Mouse (Mus musculus): ENCODE measurements around the gene Mus81. TPM values are rescaled to one million over a fixed set of nuclear protein-coding genes. Genes with fewer than 3 reads are reported as not detected.

Gene Mus81
- total RNA-seq, 4 experiments from 2014 or later, result 29.7 to 36.3 (median 35.4) TPM

DNA sequence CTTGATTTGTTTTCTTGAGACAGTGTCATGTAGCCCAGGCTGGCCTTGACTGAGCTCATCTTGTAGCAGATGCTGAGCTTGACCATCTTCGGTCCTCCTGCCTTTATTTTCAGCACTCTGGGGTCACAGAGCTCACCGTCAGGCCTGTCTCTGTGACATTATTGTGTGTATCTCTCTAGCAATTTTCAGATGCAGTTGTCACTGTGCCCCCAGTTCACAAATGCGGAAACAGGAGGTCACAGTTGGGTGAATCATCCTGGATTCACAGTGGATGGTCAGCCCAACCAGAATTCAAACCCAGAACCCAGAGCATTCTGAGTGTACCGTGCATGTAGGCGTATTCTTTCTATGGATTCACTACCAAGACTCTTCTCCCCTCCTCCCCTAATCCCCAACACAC is 42.5 kb downstream of the Mus81 start:
- DNase-seq (ENCODE audit: low spot score in 2 of 2), result no peak

DNA sequence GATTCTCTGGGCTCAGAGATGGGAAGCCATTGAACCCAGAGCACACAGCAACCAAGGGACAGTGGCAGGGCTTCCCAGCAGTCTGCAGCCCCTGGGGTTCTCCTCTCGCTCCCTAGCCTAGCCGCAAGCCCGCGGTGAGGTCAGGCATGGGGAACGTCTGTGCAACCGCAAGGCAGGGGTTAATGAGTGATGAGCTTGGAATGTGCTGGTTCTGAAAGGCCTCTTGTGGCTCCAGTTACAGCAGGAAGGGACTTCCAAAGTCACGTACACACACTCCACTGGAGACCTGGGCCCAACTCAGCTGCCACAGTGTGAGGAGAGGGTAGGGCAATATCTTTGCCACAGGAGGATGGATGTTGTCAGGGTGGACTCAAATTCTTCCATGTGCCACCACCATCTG is 43.2 kb downstream of the Mus81 start:
- no peak for DNase-seq (ENCODE audit: low spot score in 2 of 2)

DNA sequence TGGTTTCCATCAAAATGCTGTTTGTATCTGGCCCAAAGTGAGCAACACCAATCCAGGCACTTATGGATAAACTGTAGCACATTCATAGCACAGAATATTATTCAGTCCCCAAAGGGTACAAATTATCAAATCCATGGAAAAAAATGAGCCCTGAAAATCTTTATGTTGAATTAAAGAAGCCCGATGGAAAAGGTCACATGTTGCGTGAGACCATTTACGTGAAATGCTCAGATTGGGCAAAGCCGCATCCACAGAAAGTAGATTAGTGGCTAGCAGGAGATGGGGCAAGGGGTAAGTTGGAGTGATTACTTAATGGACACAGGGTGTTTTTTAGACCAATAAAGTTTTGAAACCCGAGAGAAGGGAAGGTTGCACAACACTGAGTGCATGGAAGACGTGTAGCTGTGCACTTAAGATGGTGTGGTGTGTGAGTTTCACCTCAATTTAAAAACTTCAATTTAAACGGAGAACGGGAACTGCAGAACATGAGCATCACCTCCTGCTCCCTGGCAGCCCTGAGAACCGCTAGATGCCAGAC is 43.8 kb downstream of the Mus81 start:
- DNase-seq (ENCODE audit: low spot score in 2 of 2), result no peak

DNA sequence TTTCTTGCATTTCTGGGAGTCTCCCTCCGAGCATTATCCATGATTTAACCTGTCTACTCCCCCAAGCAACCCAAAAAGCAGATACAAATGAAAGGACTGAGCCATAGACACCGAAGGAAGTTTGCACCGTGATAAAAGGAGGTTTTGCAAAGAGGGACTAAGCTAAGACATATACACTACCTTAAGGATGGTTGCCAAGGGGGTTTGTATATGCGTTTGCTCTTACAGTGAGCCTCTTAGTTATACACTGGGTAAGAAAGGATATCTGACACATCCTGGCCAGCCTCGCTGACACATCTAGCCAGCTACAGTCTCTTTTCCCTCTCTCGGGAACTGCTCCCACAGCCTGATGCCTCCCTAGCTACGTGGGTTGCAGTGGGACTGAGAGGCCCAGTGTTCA is 54.3 kb downstream of the Mus81 start:
- no peak for DNase-seq (ENCODE audit: low spot score in 2 of 2)

DNA sequence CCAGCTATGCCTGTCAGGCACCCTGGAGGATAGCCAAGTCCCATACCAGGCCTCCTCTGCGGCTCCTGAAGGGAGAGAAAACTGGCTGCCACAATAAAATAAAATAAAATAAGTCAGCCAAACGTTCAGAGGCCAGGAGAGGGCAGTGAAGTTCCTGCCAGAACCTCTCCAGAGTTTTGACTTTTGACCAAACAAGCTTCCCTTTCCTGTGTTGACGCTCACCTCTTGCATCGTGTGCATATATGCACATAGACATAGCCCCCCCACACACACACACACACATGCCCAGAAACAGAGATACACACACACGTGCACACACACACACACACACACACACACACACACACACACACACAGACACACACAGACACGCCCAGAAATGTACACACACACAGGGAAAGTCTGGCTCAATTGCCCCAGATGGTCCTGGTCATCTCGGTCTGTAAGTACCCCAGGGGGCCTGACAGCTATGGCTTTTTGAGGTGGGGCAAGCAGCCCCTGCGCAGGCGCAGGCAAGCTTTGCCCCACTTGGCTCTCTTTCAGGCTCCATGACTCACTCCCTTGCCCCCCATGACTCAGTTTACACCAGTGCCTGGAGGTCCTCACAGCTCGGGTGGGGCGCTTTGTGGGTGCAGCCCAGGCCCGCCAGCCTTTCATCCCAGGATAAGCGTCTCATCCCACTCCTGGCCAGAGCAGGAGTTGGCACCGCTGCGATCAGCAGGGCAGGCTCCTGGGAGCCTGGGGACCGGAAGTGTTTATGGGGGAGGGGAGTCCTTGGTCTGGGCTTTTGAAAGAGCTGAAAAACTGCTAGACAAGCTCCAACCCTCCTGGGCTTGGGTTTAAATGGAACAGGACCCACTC is 55.0 kb downstream of the Mus81 start:
- no peak for DNase-seq (ENCODE audit: low spot score in 2 of 2)

Other genes with a start within 250 kb of the Mus81 start
- 10 to 100 TPM; 63.3 to 64.7 (median 64.5) TPM for gene Pacs1, start 215.3 kb downstream of the Mus81 start, total RNA-seq (2022)
- 100 to 1,000 TPM; 201 to 220 (median 207) TPM for gene Sf3b2, start 192.9 kb downstream of the Mus81 start, total RNA-seq (2022)
- 10 to 100 TPM; 55.7 to 57.0 (median 56.3) TPM for gene Gal3st3, start 190.1 kb downstream of the Mus81 start, total RNA-seq (2022)
- gene Catsper1, start 152.7 kb downstream of the Mus81 start, total RNA-seq (2022), result not detected
- 10 to 100 TPM; 21.5 to 39.4 (median 34.1) TPM for gene Cst6, start 138.8 kb downstream of the Mus81 start, total RNA-seq (2022)
- gene Eif1ad, start 121.7 kb downstream of the Mus81 start, total RNA-seq (2022), result 10 to 100 TPM; 22.1 to 29.0 (median 23.8) TPM
- gene Banf1, start 121.2 kb downstream of the Mus81 start, total RNA-seq (2022), result 10 to 100 TPM; 66.5 to 85.5 (median 77.9) TPM
- 100 to 1,000 TPM in 2 of 4 experiments, 10 to 100 TPM in 2; 85.6 to 109 (median 94.2) TPM for gene Sart1, start 99.7 kb downstream of the Mus81 start, total RNA-seq (2022)
- gene Tsga10ip, start 85.9 kb downstream of the Mus81 start, total RNA-seq (2022), result not detected
- 100 to 1,000 TPM; 253 to 272 (median 266) TPM for gene Drap1, start 63.4 kb downstream of the Mus81 start, total RNA-seq (2022)
- 10 to 100 TPM; 70.4 to 79.1 (median 75.0) TPM for gene AI837181, start 63.3 kb downstream of the Mus81 start, total RNA-seq (2022)
- not detected for gene Fosl1, start 40.9 kb downstream of the Mus81 start, total RNA-seq (2022)
- gene Ccdc85b, start 30.5 kb downstream of the Mus81 start, total RNA-seq (2022), result 10 to 100 TPM; 26.2 to 30.7 (median 29.4) TPM
- 100 to 1,000 TPM in 1 of 4 experiments, 10 to 100 TPM in 3; 89.0 to 124 (median 93.6) TPM for gene Fibp, start 27.8 kb downstream of the Mus81 start, total RNA-seq (2022)
- 1 to 10 TPM in 1 of 4 experiments, under 1 TPM in 3; 0.30 to 1.0 (median 0.46) TPM for gene Ctsw, start 19.9 kb downstream of the Mus81 start, total RNA-seq (2022)
- 10 to 100 TPM; 16.0 to 21.9 (median 18.7) TPM for gene Efemp2, start 14.4 kb downstream of the Mus81 start, total RNA-seq (2022)
- 1,000 to 10,000 TPM; 1,338 to 1,440 (median 1,412) TPM for gene Cfl1, start 2.1 kb upstream of the Mus81 start, total RNA-seq (2022)
- gene 1700020D05Rik, start 15.4 kb upstream of the Mus81 start, total RNA-seq (2022), result 1 to 10 TPM; 6.6 to 8.6 (median 7.1) TPM
- 10 to 100 TPM; 82.4 to 93.9 (median 89.3) TPM for gene Snx32, start 22.1 kb upstream of the Mus81 start, total RNA-seq (2022)
- not detected for gene Ovol1, start 72.2 kb upstream of the Mus81 start, total RNA-seq (2022)
- 1 to 10 TPM; 6.9 to 9.1 (median 7.8) TPM for gene Ap5b1, start 79.6 kb upstream of the Mus81 start, total RNA-seq (2022)
- gene Rnaseh2c, start 113.5 kb upstream of the Mus81 start, total RNA-seq (2022), result 10 to 100 TPM; 68.0 to 88.2 (median 72.1) TPM
- gene Kat5, start 121.8 kb upstream of the Mus81 start, total RNA-seq (2022), result 100 to 1,000 TPM in 1 of 4 experiments, 10 to 100 TPM in 3; 87.3 to 115 (median 97.0) TPM
- 10 to 100 TPM; 22.5 to 25.3 (median 23.7) TPM for gene Rela, start 149.1 kb upstream of the Mus81 start, total RNA-seq (2022)
- 10 to 100 TPM; 12.5 to 20.7 (median 14.9) TPM for gene Sipa1, start 175.3 kb upstream of the Mus81 start, total RNA-seq (2022)
- gene Map3k11, start 200.3 kb upstream of the Mus81 start, total RNA-seq (2022), result 10 to 100 TPM; 19.0 to 20.2 (median 19.7) TPM
- 10 to 100 TPM; 74.4 to 86.8 (median 80.3) TPM for gene Pcnx3, start 200.5 kb upstream of the Mus81 start, total RNA-seq (2022)
- gene Kcnk7, start 216.0 kb upstream of the Mus81 start, total RNA-seq (2022), result under 1 TPM in 1 of 4 experiments, not detected in 3; 0.37 TPM
- 10 to 100 TPM; 15.8 to 22.9 (median 19.9) TPM for gene Ehbp1l1, start 237.9 kb upstream of the Mus81 start, total RNA-seq (2022)
- 10 to 100 TPM; 24.9 to 30.9 (median 26.1) TPM for gene Fam89b, start 241.3 kb upstream of the Mus81 start, total RNA-seq (2022)

Data from left cerebral cortex, adult 8-10 months (tissue).